ENCODE assay signal across 7 mouse cellular contexts in genomic region chr16:17233702-17234498, GRCm38 (mm10). TPM values are rescaled to one million over a fixed set of nuclear protein-coding genes. Genes with fewer than 3 reads are reported as not detected.
DNase-seq lines count a peak whose midpoint lies in the region; ATAC-seq and TF ChIP-seq lines count a peak whose summit lies in the region.

No protein-coding gene starts in this region.

- TF ChIP-seq POLR2A in bone marrow macrophage, adult 2 months (IDR thresholded peaks at IDR 0.05; ENCODE audit: borderline replicate concordance, low read depth, low read length): no peak

- peak; percentile 73 for ATAC-seq in forebrain, embryonic 12.5 days (ENCODE audit: low FRiP score)

- peak overlapping the region; percentile 78 for H3K27ac ChIP-seq in ES-E14 (ENCODE audit: insufficient read depth, low read depth, low read length, poor library complexity, severe bottlenecking)
- H3K27ac ChIP-seq in bone marrow macrophage, adult 2 months (ENCODE audit: insufficient read depth, low read depth, low read length): peak overlapping the region; percentile 26; the same call in 1 of the 2 replicates
- H3K27ac ChIP-seq in forebrain, embryonic 12.5 days: peak overlapping the region; percentile 95
- H3K27ac ChIP-seq in hindbrain, embryonic 10.5 days: peak overlapping the region; percentile 99

- H3K9me3 ChIP-seq in ES-E14 (ENCODE audit: control insufficient read depth, insufficient read depth, low read depth, low read length): no peaks in the 10 kb centered on the region
- H3K9me3 ChIP-seq in forebrain, embryonic 12.5 days: no peaks in the 10 kb centered on the region
- H3K9me3 ChIP-seq in hindbrain, embryonic 10.5 days: peaks cover 6% of the 10 kb centered on the region; the same call in 1 of the 2 replicates

- WGBS in forebrain, embryonic 12.5 days: under 1% methylated on average over 56 of the region's 62 CpGs
- WGBS in hindbrain, embryonic 10.5 days: under 1% methylated on average over 62 of the region's 62 CpGs

- H3K27me3 ChIP-seq in forebrain, embryonic 12.5 days: no peaks in the 10 kb centered on the region
- H3K27me3 ChIP-seq in hindbrain, embryonic 10.5 days (ENCODE audit: insufficient read depth, poor library complexity, severe bottlenecking): peaks cover 4% of the 10 kb centered on the region

- peak overlapping the region; percentile 89 for H3K4me2 ChIP-seq in forebrain, embryonic 12.5 days

- in situ Hi-C loops in ES-E14 (cut with MboI; ENCODE audit: low sequenced_read_pairs in 2 of 2, unreplicated experiment in 2 of 2): no loop called here

- H3K4me3 ChIP-seq in ES-E14 (ENCODE audit: insufficient read depth in 1 of 2, low read depth in 1 of 2, low read length in 2 of 2, poor library complexity in 1 of 2, severe bottlenecking in 1 of 2): peak overlapping the region; percentile 87 to 91
- peak overlapping the region; percentile 69 for H3K4me3 ChIP-seq in bone marrow macrophage, adult 2 months (ENCODE audit: insufficient read depth, low read length)
- H3K4me3 ChIP-seq in forebrain, embryonic 12.5 days (replicated peaks): peak overlapping the region; percentile 94
- H3K4me3 ChIP-seq in hindbrain, embryonic 10.5 days: peak overlapping the region; percentile 74

- no peak for TF ChIP-seq CTCF in bone marrow macrophage, adult 2 months (IDR thresholded peaks at IDR 0.05; ENCODE audit: low read depth, low read length)

- H3K4me1 ChIP-seq in ES-E14 (ENCODE audit: control insufficient read depth in 2 of 2, insufficient read depth in 2 of 2, low read length in 2 of 2, poor library complexity in 1 of 2): peaks cover 11 to 26% of the 10 kb centered on the region in 2 experiments
- H3K4me1 ChIP-seq in bone marrow macrophage, adult 2 months (ENCODE audit: control insufficient read depth, insufficient read depth, low read length): peaks cover 25% of the 10 kb centered on the region
- peaks cover 38% of the 10 kb centered on the region for H3K4me1 ChIP-seq in forebrain, embryonic 12.5 days
- H3K4me1 ChIP-seq in hindbrain, embryonic 10.5 days (replicated peaks): peaks cover 45% of the 10 kb centered on the region

- peak overlapping the region; percentile 91 for H3K9ac ChIP-seq in ES-E14 (ENCODE audit: insufficient read depth, low read depth, low read length, poor library complexity, severe bottlenecking)
- H3K9ac ChIP-seq in forebrain, embryonic 12.5 days: peak overlapping the region; percentile 91

- H3K36me3 ChIP-seq in ES-E14 (ENCODE audit: control insufficient read depth, insufficient read depth, low read length, poor library complexity, severe bottlenecking): peaks cover 4% of the 10 kb centered on the region; the same call in 1 of the 2 replicates
- no peaks in the 10 kb centered on the region for H3K36me3 ChIP-seq in forebrain, embryonic 12.5 days (replicated peaks)
- peaks cover 3% of the 10 kb centered on the region; the same call in 1 of the 2 replicates for H3K36me3 ChIP-seq in hindbrain, embryonic 10.5 days

- DNase-seq in ES-E14 (ENCODE audit: low read depth, low spot score): peak; percentile 47
- DNase-seq in hindbrain, embryonic 10.5 days (ENCODE audit: low spot score): peak; percentile 82
- peak; percentile 27 to 40 for DNase-seq in layer of hippocampus, postnatal 25 days (ENCODE audit: extremely low spot score in 1 of 2, low spot score in 1 of 2)
- peak; percentile 52 for DNase-seq in lung, postnatal 10 days
- peak; percentile 43 for DNase-seq in retina, postnatal 7 days (ENCODE audit: low read depth, low spot score)

TF ChIP-seq in ES-E14, 5 proteins besides CTCF, POLR2A, EP300 and RAD21:
- TF ChIP-seq CHD2 (IDR thresholded peaks at IDR 0.05; ENCODE audit: low read depth, low read length) (no peak), HCFC1 (IDR thresholded peaks at IDR 0.05; ENCODE audit: borderline replicate concordance, insufficient read depth, low read length) (0 out of 2 replicates have a peak, but pooled peaks have one; percentile 46), ZNF384 (IDR thresholded peaks at IDR 0.05; ENCODE audit: low read depth, low read length) (no peak), MAFK (IDR thresholded peaks at IDR 0.05; ENCODE audit: insufficient read depth, low read depth, low read length) (no peak), ZC3H11A (IDR thresholded peaks at IDR 0.05; ENCODE audit: borderline replicate concordance, low read depth, low read length) (no peak)
TF ChIP-seq in ES-E14: peak in this region for 1.

RNA-seq across cellular contexts. Expression of gene Hic2, which starts 0.5 kb away (rescaled TPM):
- total RNA-seq in ES-E14 (2012; rRNA removed): 35.0 and 35.9 TPM in 2 replicates
- 1.9 and 2.0 TPM in 2 replicates for polyA plus RNA-seq in bone marrow macrophage, adult 2 months (2012; ENCODE audit: insufficient read depth, insufficient read length, missing spikeins)
- 12.7 and 13.4 TPM in 2 replicates for polyA plus RNA-seq in forebrain, embryonic 12.5 days (2016; fragmentation: Nextera tagmentation; extraction: Ambion mirVana)
- polyA plus RNA-seq in hindbrain, embryonic 10.5 days (2016; fragmentation: Nextera tagmentation; extraction: Ambion mirVana): 16.1 and 18.0 TPM in 2 replicates
- total RNA-seq in layer of hippocampus, postnatal 25 days (2021): 1 to 10 TPM; 4.1 to 5.7 TPM

RNA-seq across cellular contexts. Expression of gene Rimbp3, which starts 25.5 kb away (rescaled TPM):
- 2.6 and 2.9 TPM in 2 replicates for total RNA-seq in ES-E14 (2012; rRNA removed)
- not detected in 2 replicates for polyA plus RNA-seq in bone marrow macrophage, adult 2 months (2012; ENCODE audit: insufficient read depth, insufficient read length, missing spikeins)
- 1.9 and 2.1 TPM in 2 replicates for polyA plus RNA-seq in forebrain, embryonic 12.5 days (2016; fragmentation: Nextera tagmentation; extraction: Ambion mirVana)
- 1.6 and 1.9 TPM in 2 replicates for polyA plus RNA-seq in hindbrain, embryonic 10.5 days (2016; fragmentation: Nextera tagmentation; extraction: Ambion mirVana)
- 1 to 10 TPM; 3.1 to 4.2 TPM for total RNA-seq in layer of hippocampus, postnatal 25 days (2021)

RNA-seq across cellular contexts. Expression of gene Ube2l3, which starts 31.5 kb away (rescaled TPM):
- 77.6 and 109 TPM in 2 replicates for total RNA-seq in ES-E14 (2012; rRNA removed)
- 208 and 222 TPM in 2 replicates for polyA plus RNA-seq in bone marrow macrophage, adult 2 months (2012; ENCODE audit: insufficient read depth, insufficient read length, missing spikeins)
- 388 and 407 TPM in 2 replicates for polyA plus RNA-seq in forebrain, embryonic 12.5 days (2016; fragmentation: Nextera tagmentation; extraction: Ambion mirVana)
- 394 and 407 TPM in 2 replicates for polyA plus RNA-seq in hindbrain, embryonic 10.5 days (2016; fragmentation: Nextera tagmentation; extraction: Ambion mirVana)
- total RNA-seq in layer of hippocampus, postnatal 25 days (2021): 100 to 1,000 TPM; 149 to 162 TPM

RNA-seq across cellular contexts. Expression of gene Tmem191c, which starts 42.0 kb away (rescaled TPM):
- 45.1 and 68.6 TPM in 2 replicates for total RNA-seq in ES-E14 (2012; rRNA removed)
- 9.6 and 13.6 TPM in 2 replicates for polyA plus RNA-seq in bone marrow macrophage, adult 2 months (2012; ENCODE audit: insufficient read depth, insufficient read length, missing spikeins)
- 13.9 and 14.3 TPM in 2 replicates for polyA plus RNA-seq in forebrain, embryonic 12.5 days (2016; fragmentation: Nextera tagmentation; extraction: Ambion mirVana)
- 7.2 and 11.1 TPM in 2 replicates for polyA plus RNA-seq in hindbrain, embryonic 10.5 days (2016; fragmentation: Nextera tagmentation; extraction: Ambion mirVana)
- 100 to 1,000 TPM in 1 of 2 experiments, 10 to 100 TPM in 1; 83.7 to 112 TPM for total RNA-seq in layer of hippocampus, postnatal 25 days (2021)

Comparison
In these comparisons a context has a peak if more than half of its experiments do, and no peak if none do; other contexts are left out.
1. Peak in every context shown above with its lines: DNase-seq, ATAC-seq, H3K4me3 ChIP-seq and H3K27ac ChIP-seq.
2. H3K27ac ChIP-seq: peak in every context shown above with its lines; median percentile 99 in hindbrain, embryonic 10.5 days; 95 in forebrain, embryonic 12.5 days; 78 in ES-E14; 26 in bone marrow macrophage, adult 2 months.